Mouse (Mus musculus): Measurements from ENCODE around the gene Fam210b. TPM values are rescaled to one million over a fixed set of nuclear protein-coding genes. Genes with fewer than 3 reads are reported as not detected.

Gene Fam210b
- polyA plus RNA-seq (2017; shearing (Covaris generic)), result 10 to 100 TPM; 15.0 to 31.0 TPM

DNA sequence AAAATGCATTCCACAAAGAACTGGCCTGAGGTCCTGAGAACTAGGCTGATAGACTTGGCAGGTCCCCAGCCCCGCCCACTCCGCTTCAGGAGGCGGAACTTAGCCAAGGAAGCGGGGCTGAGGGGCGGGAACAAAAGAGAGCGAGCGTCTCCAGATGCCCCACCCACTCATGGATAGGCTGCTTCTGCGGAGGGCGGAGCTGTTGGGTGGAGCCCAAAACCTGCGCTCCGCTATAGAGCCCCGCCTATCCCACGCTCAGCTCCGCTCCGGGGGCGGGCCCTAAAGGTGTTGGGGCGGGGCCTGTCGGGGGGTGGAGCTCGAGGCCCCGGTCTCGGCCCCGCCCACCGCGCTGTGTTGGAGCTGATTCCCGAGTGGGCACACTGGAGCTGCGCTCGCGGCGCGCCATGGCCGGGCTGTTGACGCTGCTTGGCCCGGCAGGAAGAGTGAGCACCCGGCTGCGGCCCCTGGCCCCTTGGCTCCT, at the start of gene Fam210b:
Fam210b (plus strand) TSS at position 308 of the 481 bp plus-strand sequence.

DNA sequence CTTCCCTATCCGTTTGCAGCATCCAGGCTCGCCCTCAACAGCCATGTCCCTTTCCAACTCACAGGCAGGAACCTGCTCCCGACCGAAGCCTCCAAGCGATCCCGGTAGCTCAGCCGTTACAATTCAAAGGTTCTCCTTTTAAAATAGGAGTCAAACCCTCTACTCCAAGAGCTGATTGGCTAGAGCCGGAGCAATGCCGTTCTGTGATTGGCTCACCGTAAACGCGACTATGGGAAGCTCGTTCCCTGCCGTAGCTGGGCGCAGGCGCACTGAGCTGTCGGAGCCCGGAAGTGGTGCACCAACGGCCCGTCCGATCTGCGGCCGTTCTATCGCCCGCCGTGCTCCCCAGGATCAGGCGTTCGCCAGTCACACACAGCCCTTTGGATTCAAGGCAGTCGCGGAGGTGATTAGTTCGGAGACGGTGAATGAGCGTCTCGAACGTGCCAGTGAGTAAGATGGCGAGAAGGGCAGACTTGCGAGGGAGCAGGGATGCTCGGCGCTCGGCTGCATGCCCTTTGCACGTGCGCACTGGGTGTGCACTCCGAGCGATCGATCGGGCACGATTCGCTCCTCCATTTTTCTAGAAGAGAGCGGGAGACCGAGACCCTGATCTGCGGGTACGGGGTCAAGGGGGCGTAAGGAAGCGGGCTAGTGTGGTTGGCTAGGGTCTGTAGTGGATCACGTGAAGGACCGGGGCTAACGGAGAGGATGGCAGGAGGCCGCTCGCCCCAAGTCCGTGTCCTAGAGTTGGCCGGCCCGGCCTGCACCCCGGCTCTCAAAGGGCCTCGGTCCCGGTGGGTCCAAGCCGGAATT, 25.3 kb downstream of the Fam210b start, which contains the start of the genes Aurka and Cstf1:
Aurka (minus strand) TSS at position 125 of the 813 bp plus-strand sequence.
Cstf1 (plus strand) TSS at position 271 of the 813 bp plus-strand sequence.

GRCm38 (mm10) chr2:172393391-172394051, 48.2 kb downstream of the Fam210b start, which contains the start of gene Cass4:
Gene Cass4 (plus strand): TSS chr2:172393794.

Other genes starting within 250 kb of the Fam210b start
- gene Mc3r, start 97.1 kb upstream of the Fam210b start, polyA plus RNA-seq (2017; shearing (Covaris generic)), result 1 to 10 TPM in 1 of 2 experiments, under 1 TPM in 1; 0.28 to 1.2 TPM
- gene Aurka, start 25.0 kb downstream of the Fam210b start, polyA plus RNA-seq (2017; shearing (Covaris generic)), result 1 to 10 TPM; 3.1 to 3.2 TPM
- 10 to 100 TPM; 25.2 to 27.6 TPM for gene Cstf1, start 25.1 kb downstream of the Fam210b start, polyA plus RNA-seq (2017; shearing (Covaris generic))
- gene Cass4, start 48.2 kb downstream of the Fam210b start, polyA plus RNA-seq (2017; shearing (Covaris generic)), result 1 to 10 TPM; 2.6 to 9.9 TPM
- 100 to 1,000 TPM; 121 to 128 TPM for gene Rtf2, start 95.0 kb downstream of the Fam210b start, polyA plus RNA-seq (2017; shearing (Covaris generic))
- gene Gcnt7, start 113.0 kb downstream of the Fam210b start, polyA plus RNA-seq (2017; shearing (Covaris generic)), result 1 to 10 TPM; 2.7 to 3.4 TPM
- under 1 TPM; 0.83 to 0.84 TPM for gene Fam209, start 127.0 kb downstream of the Fam210b start, polyA plus RNA-seq (2017; shearing (Covaris generic))
- gene Tfap2c, start 204.0 kb downstream of the Fam210b start, polyA plus RNA-seq (2017; shearing (Covaris generic)), result under 1 TPM; 0.14 to 0.32 TPM